ENCODE assay signal across 15 mouse cellular contexts in genomic region chr3:83251899-83252298, GRCm38 (mm10).
"Had no signal": no experiment of that assay in that cellular context is flagged by ENCODE, and none has a peak within 500 bp of the region (broad histone marks: within the 10 kb centered on the region; RNA-seq: fewer than 3 reads in every experiment).

No protein-coding gene starts in this region.

- H3K9me3 ChIP-seq: liver, embryonic 13.5 days; liver, embryonic 15.5 days; megakaryocyte, embryonic 14.5 days; midbrain, embryonic 13.5 days; midbrain, embryonic 15.5 days; neural tube, embryonic 12.5 days had no signal

- H3K4me1 ChIP-seq: liver, embryonic 13.5 days; liver, embryonic 15.5 days; midbrain, embryonic 13.5 days; midbrain, embryonic 15.5 days; neural tube, embryonic 12.5 days had no signal

- DNase-seq: liver, embryonic 13.5 days; lung, embryonic 14.5 days; right cerebral cortex, postnatal 25 days; right cerebral cortex, postnatal 4 days; spleen, adult 18-20 months; thymus, adult 18-20 months; thymus, postnatal 14 days; thymus, postnatal 36 days had no signal

- H3K27me3 ChIP-seq: liver, embryonic 13.5 days; liver, embryonic 15.5 days; megakaryocyte, embryonic 14.5 days; midbrain, embryonic 13.5 days; midbrain, embryonic 15.5 days; neural tube, embryonic 12.5 days had no signal

- H3K4me2 ChIP-seq: liver, embryonic 13.5 days; liver, embryonic 15.5 days; lung, embryonic 14.5 days; midbrain, embryonic 11.5 days; midbrain, embryonic 13.5 days; midbrain, embryonic 15.5 days; neural tube, embryonic 12.5 days had no signal

- H3K36me3 ChIP-seq: liver, embryonic 13.5 days; liver, embryonic 15.5 days; midbrain, embryonic 13.5 days; midbrain, embryonic 15.5 days; neural tube, embryonic 12.5 days had no signal

- H3K9ac ChIP-seq: liver, embryonic 13.5 days; liver, embryonic 15.5 days; lung, embryonic 14.5 days; midbrain, embryonic 13.5 days; midbrain, embryonic 15.5 days; neural tube, embryonic 12.5 days had no signal

- H3K27ac ChIP-seq: liver, embryonic 13.5 days; liver, embryonic 15.5 days; macrophage; midbrain, embryonic 13.5 days; midbrain, embryonic 15.5 days; neural tube, embryonic 12.5 days had no signal

- ATAC-seq: midbrain, embryonic 13.5 days; midbrain, embryonic 15.5 days had no signal

- H3K4me3 ChIP-seq: liver, embryonic 13.5 days; liver, embryonic 15.5 days; megakaryocyte, embryonic 14.5 days; midbrain, embryonic 13.5 days; midbrain, embryonic 15.5 days; neural tube, embryonic 12.5 days had no signal
